Mouse (Mus musculus): ENCODE results near the gene Olfr1338.

GRCm38 (mm10) chr4:118703223-118703622 is 55.3 kb downstream of the Olfr1338 start, which contains the start of gene Olfr1341:
- TF ChIP-seq MYOG (IDR thresholded peaks at IDR 0.05; ENCODE audit: control insufficient read depth, extremely low read depth, insufficient read length) = no peak
- TF ChIP-seq CTCF (IDR thresholded peaks at IDR 0.05; ENCODE audit: control insufficient read depth, insufficient read depth, insufficient read length) = no peak
- TF ChIP-seq FOSL1 (IDR thresholded peaks at IDR 0.05; ENCODE audit: insufficient read depth, low read length, poor library complexity, severe bottlenecking) = no peak
- no peak for TF ChIP-seq CEBPB (IDR thresholded peaks at IDR 0.05; ENCODE audit: low read depth)
- TF ChIP-seq USF1 (IDR thresholded peaks at IDR 0.05; ENCODE audit: low read depth) = no peak
- TF ChIP-seq MAX (IDR thresholded peaks at IDR 0.05) = no peak

All from C2C12 (cell line).